Mouse (Mus musculus): Measurements from ENCODE around the gene Aggf1.

DNA sequence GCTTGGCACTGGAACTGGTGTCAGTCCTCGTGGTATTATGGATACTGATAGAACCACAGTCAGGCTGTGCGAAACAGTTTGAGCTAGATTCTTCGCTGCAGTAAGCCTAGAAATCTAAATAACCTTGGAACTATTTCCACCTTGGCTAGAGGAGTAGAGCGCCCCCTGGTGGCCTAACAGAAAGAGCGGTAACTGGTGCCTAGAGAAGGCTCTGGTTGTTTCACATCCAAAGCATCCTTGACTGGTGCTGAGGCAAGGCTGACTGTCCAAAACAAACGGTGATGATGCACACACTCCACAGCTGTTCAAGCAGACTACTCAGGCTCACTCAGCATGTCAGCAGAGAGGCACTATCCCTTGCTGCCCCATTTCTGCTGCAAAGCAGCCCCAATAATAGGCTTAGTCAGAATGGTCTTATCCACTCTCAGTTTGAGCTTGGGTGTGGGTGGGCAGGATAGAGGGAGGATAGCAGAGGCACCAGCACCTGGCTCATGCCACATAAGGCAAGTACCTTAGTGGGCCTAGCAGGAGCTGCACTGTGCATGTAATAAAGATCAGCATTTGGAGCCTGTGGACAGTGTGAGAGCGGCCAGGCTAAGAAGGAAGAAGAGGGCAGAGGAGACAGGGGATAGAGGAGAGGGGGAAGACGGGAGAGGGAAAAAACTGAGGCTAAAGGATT lies 28.0 kb downstream of the Aggf1 start:
- TF ChIP-seq CTCF (IDR thresholded peaks at IDR 0.05; ENCODE audit: low read depth) (peak; percentile 92), EP300 (IDR thresholded peaks at IDR 0.05; ENCODE audit: low read depth) (no peak)

All from heart, postnatal 0 days (tissue).